ENCODE assay signal across 10 mouse cellular contexts in genomic region chr11:54807669-54808068, GRCm38 (mm10). TPM values are rescaled to one million over a fixed set of nuclear protein-coding genes. Genes with fewer than 3 reads are reported as not detected.
DNase-seq lines count a peak whose midpoint lies in the region; ATAC-seq and TF ChIP-seq lines count a peak whose summit lies in the region.
"Had no signal": no experiment of that assay in that cellular context is flagged by ENCODE, and none has a peak within 500 bp of the region (broad histone marks: within the 10 kb centered on the region; RNA-seq: fewer than 3 reads in every experiment).

No protein-coding gene starts in this region.

- no peaks in the 10 kb centered on the region for H3K36me3 ChIP-seq in thymus, adult 2 months (ENCODE audit: control insufficient read depth, insufficient read depth, low read length)
- no peaks in the 10 kb centered on the region for H3K36me3 ChIP-seq in hindbrain, embryonic 16.5 days (ENCODE audit: control insufficient read depth, insufficient read depth, low read length)
- H3K36me3 ChIP-seq: kidney, embryonic 15.5 days had no signal

- no peak overlapping the region for H3K4me3 ChIP-seq in thymus, adult 2 months (ENCODE audit: control insufficient read depth, insufficient read depth, low read length)
- no peak overlapping the region for H3K4me3 ChIP-seq in brown adipose tissue, adult 24 weeks (ENCODE audit: insufficient read depth, low read depth, low read length)
- no peak overlapping the region for H3K4me3 ChIP-seq in hindbrain, embryonic 16.5 days (ENCODE audit: low read length)
- H3K4me3 ChIP-seq: kidney, embryonic 15.5 days had no signal

- 19% methylated on average over 9 of the region's 9 CpGs for WGBS in thymus, adult 2 months
- WGBS in hindbrain, embryonic 16.5 days: 87% methylated on average over 9 of the region's 9 CpGs

- H3K27ac ChIP-seq in thymus, adult 2 months (ENCODE audit: control insufficient read depth, insufficient read depth, low read length): 0 out of 2 replicates have a peak overlapping the region, but pooled peaks have one; percentile 20
- peak overlapping the region; percentile 61 for H3K27ac ChIP-seq in brown adipose tissue, adult 24 weeks (replicated peaks; ENCODE audit: low read depth, low read length)
- H3K27ac ChIP-seq in hindbrain, embryonic 16.5 days (ENCODE audit: low read depth, low read length): no peak overlapping the region
- H3K27ac ChIP-seq: kidney, embryonic 15.5 days had no signal

- ATAC-seq in megakaryocyte progenitor cell, adult 5-6 weeks (replicated peaks; ENCODE audit: poor library complexity): peak; percentile 98
- no peak for ATAC-seq in hindbrain, embryonic 16.5 days
- ATAC-seq: Patski had no signal

- DNase-seq in thymus, adult 2 months: no peak
- DNase-seq in thymus, postnatal 36 days: no peak
- no peak for DNase-seq in adrenal gland, adult (ENCODE audit: inconsistent age in 2 of 2, low spot score in 1 of 2)
- no peak for DNase-seq in cerebellum, adult 8-10 months
- DNase-seq: right cerebral cortex, adult 18-20 months had no signal

- no peak for TF ChIP-seq POLR2A in thymus, adult 2 months (IDR thresholded peaks at IDR 0.05; ENCODE audit: control insufficient read depth, extremely low read depth, insufficient read depth, low read length, poor library complexity)

- H3K4me2 ChIP-seq in hindbrain, embryonic 16.5 days (ENCODE audit: low read length): no peak overlapping the region
- H3K4me2 ChIP-seq: kidney, embryonic 15.5 days had no signal

- H3K27me3 ChIP-seq in thymus, adult 2 months (ENCODE audit: control insufficient read depth, insufficient read depth, low read length): no peaks in the 10 kb centered on the region
- H3K27me3 ChIP-seq in hindbrain, embryonic 16.5 days (replicated peaks; ENCODE audit: control insufficient read depth, insufficient read depth, low read length): no peaks in the 10 kb centered on the region
- H3K27me3 ChIP-seq: Patski had no signal

- H3K9me3 ChIP-seq in hindbrain, embryonic 16.5 days (ENCODE audit: control insufficient read depth, low read length): no peaks in the 10 kb centered on the region
- H3K9me3 ChIP-seq: kidney, embryonic 15.5 days had no signal

- H3K9ac ChIP-seq in hindbrain, embryonic 16.5 days (ENCODE audit: low read depth, low read length): no peak overlapping the region
- H3K9ac ChIP-seq: kidney, embryonic 15.5 days had no signal

- peaks cover 8% of the 10 kb centered on the region for H3K4me1 ChIP-seq in thymus, adult 2 months (replicated peaks; ENCODE audit: control insufficient read depth, insufficient read depth, low read length)
- peaks cover 7% of the 10 kb centered on the region for H3K4me1 ChIP-seq in brown adipose tissue, adult 24 weeks (ENCODE audit: control insufficient read depth, insufficient read depth, insufficient read length, low read length)
- H3K4me1 ChIP-seq in hindbrain, embryonic 16.5 days (ENCODE audit: control insufficient read depth, insufficient read depth, low read depth, low read length): no peaks in the 10 kb centered on the region; the same call in none of the 2 replicates

- no peak for TF ChIP-seq CTCF in thymus, adult 2 months (IDR thresholded peaks at IDR 0.05; ENCODE audit: borderline replicate concordance, control insufficient read depth, extremely low read depth, insufficient read depth, low read length, poor library complexity)

RNA-seq across cellular contexts. Expression of gene Cdc42se2, which starts 20.2 kb away (rescaled TPM):
- 122 and 127 TPM in 2 replicates for polyA plus RNA-seq in thymus, adult 2 months (2012; rRNA removed)
- 11.8 and 18.7 TPM in 2 replicates for polyA plus RNA-seq in brown adipose tissue, adult 24 weeks (2012; ENCODE audit: insufficient read depth, insufficient read length, missing spikeins)
- total RNA-seq in megakaryocyte progenitor cell, adult 5-6 weeks (2015): 39.1 and 41.1 TPM in 2 replicates
- 51.9 and 52.0 TPM in 2 replicates for total RNA-seq in megakaryocyte progenitor cell, adult 5-6 weeks (2017)
- 136 and 147 TPM in 2 replicates for polyA plus RNA-seq in hindbrain, embryonic 16.5 days (2015; fragmentation: Nextera tagmentation; extraction: Ambion mirVana)

RNA-seq across cellular contexts. Expression of gene Lyrm7, which starts 53.0 kb away (rescaled TPM):
- polyA plus RNA-seq in thymus, adult 2 months (2012; rRNA removed): 2.9 and 3.5 TPM in 2 replicates
- 51.4 and 62.3 TPM in 2 replicates for polyA plus RNA-seq in brown adipose tissue, adult 24 weeks (2012; ENCODE audit: insufficient read depth, insufficient read length, missing spikeins)
- 2.9 and 5.3 TPM in 2 replicates for total RNA-seq in megakaryocyte progenitor cell, adult 5-6 weeks (2015)
- 2.0 and 4.1 TPM in 2 replicates for total RNA-seq in megakaryocyte progenitor cell, adult 5-6 weeks (2017)
- 10.4 and 10.6 TPM in 2 replicates for polyA plus RNA-seq in hindbrain, embryonic 16.5 days (2015; fragmentation: Nextera tagmentation; extraction: Ambion mirVana)

RNA-seq across cellular contexts. Expression of gene Hint1, which starts 58.5 kb away (rescaled TPM):
- polyA plus RNA-seq in thymus, adult 2 months (2012; rRNA removed): 322 and 336 TPM in 2 replicates
- 558 and 608 TPM in 2 replicates for polyA plus RNA-seq in brown adipose tissue, adult 24 weeks (2012; ENCODE audit: insufficient read depth, insufficient read length, missing spikeins)
- 458 and 490 TPM in 2 replicates for total RNA-seq in megakaryocyte progenitor cell, adult 5-6 weeks (2015)
- total RNA-seq in megakaryocyte progenitor cell, adult 5-6 weeks (2017): 506 and 582 TPM in 2 replicates
- 728 and 827 TPM in 2 replicates for polyA plus RNA-seq in hindbrain, embryonic 16.5 days (2015; fragmentation: Nextera tagmentation; extraction: Ambion mirVana)
